9 mouse cellular contexts compared by ENCODE assay signal in genomic region chr4:53438836-53439480, GRCm38 (mm10). TPM values are rescaled to one million over a fixed set of nuclear protein-coding genes. Genes with fewer than 3 reads are reported as not detected.
DNase-seq lines count a peak whose midpoint lies in the region; ATAC-seq and TF ChIP-seq lines count a peak whose summit lies in the region.
"Had no signal": no experiment of that assay in that cellular context is flagged by ENCODE, and none has a peak within 500 bp of the region (broad histone marks: within the 10 kb centered on the region; RNA-seq: fewer than 3 reads in every experiment).

No protein-coding gene starts in this region.

- H3K9ac ChIP-seq in heart, embryonic 14.5 days (ENCODE audit: low read length): no peak overlapping the region
- H3K9ac ChIP-seq in embryonic facial prominence, embryonic 11.5 days (replicated peaks; ENCODE audit: low read length): no peak overlapping the region
- peak overlapping the region; percentile 86 for H3K9ac ChIP-seq in liver, embryonic 13.5 days

- no peaks in the 10 kb centered on the region for H3K9me3 ChIP-seq in heart, embryonic 14.5 days (ENCODE audit: control insufficient read depth, low read length)
- H3K9me3 ChIP-seq in embryonic facial prominence, embryonic 11.5 days (replicated peaks; ENCODE audit: control insufficient read depth, low read length): no peaks in the 10 kb centered on the region
- H3K9me3 ChIP-seq in liver, embryonic 13.5 days (replicated peaks): no peaks in the 10 kb centered on the region

- peak overlapping the region in 1 of 2 experiments; percentile 91; a peak in 2 of 4 replicates for H3K4me3 ChIP-seq in heart, embryonic 14.5 days (ENCODE audit: control insufficient read depth in 1 of 2, insufficient read depth in 1 of 2, low read depth in 1 of 2, low read length in 2 of 2)
- peak overlapping the region; percentile 64 for H3K4me3 ChIP-seq in C2C12 (ENCODE audit: insufficient read depth, poor library complexity, severe bottlenecking)
- no peak overlapping the region for H3K4me3 ChIP-seq in embryonic facial prominence, embryonic 11.5 days (ENCODE audit: low read depth, low read length)
- peak overlapping the region; percentile 76 for H3K4me3 ChIP-seq in liver, embryonic 13.5 days (replicated peaks)

- no peaks in the 10 kb centered on the region for H3K27me3 ChIP-seq in heart, embryonic 14.5 days (ENCODE audit: control insufficient read depth, insufficient read depth, low read length)
- no peaks in the 10 kb centered on the region for H3K27me3 ChIP-seq in C2C12 (ENCODE audit: control insufficient read depth, insufficient read depth, insufficient read length)
- no peaks in the 10 kb centered on the region for H3K27me3 ChIP-seq in embryonic facial prominence, embryonic 11.5 days (ENCODE audit: control insufficient read depth, insufficient read depth, low read length)
- H3K27me3 ChIP-seq in liver, embryonic 13.5 days: peaks cover 37% of the 10 kb centered on the region

- peaks cover 36% of the 10 kb centered on the region for H3K79me2 ChIP-seq in C2C12 (ENCODE audit: control insufficient read depth, insufficient read depth)

- peaks cover 5 to 19% of the 10 kb centered on the region in 2 experiments for H3K4me1 ChIP-seq in heart, embryonic 14.5 days (ENCODE audit: control insufficient read depth in 2 of 2, insufficient read depth in 2 of 2, low read length in 2 of 2)
- H3K4me1 ChIP-seq in embryonic facial prominence, embryonic 11.5 days (ENCODE audit: control insufficient read depth, insufficient read depth, low read length): peaks cover 3% of the 10 kb centered on the region; the same call in 1 of the 2 replicates
- peaks cover 45% of the 10 kb centered on the region for H3K4me1 ChIP-seq in liver, embryonic 13.5 days (replicated peaks)

- H3K36me3 ChIP-seq in heart, embryonic 14.5 days (ENCODE audit: control insufficient read depth, insufficient read depth, low read length): no peaks in the 10 kb centered on the region
- H3K36me3 ChIP-seq in C2C12 (ENCODE audit: control insufficient read depth, insufficient read depth): no peaks in the 10 kb centered on the region
- H3K36me3 ChIP-seq in embryonic facial prominence, embryonic 11.5 days (replicated peaks; ENCODE audit: control insufficient read depth, insufficient read depth, low read depth, low read length): no peaks in the 10 kb centered on the region
- no peaks in the 10 kb centered on the region for H3K36me3 ChIP-seq in liver, embryonic 13.5 days

- no peak overlapping the region; a peak in 1 of 4 replicates for H3K27ac ChIP-seq in heart, embryonic 14.5 days (replicated peaks in 1 of 2; ENCODE audit: control insufficient read depth in 1 of 2, insufficient read depth in 1 of 2, low read depth in 2 of 2, low read length in 2 of 2)
- H3K27ac ChIP-seq in embryonic facial prominence, embryonic 11.5 days (replicated peaks; ENCODE audit: low read depth, low read length): no peak overlapping the region
- peak overlapping the region; percentile 77 for H3K27ac ChIP-seq in liver, embryonic 13.5 days

- no peak overlapping the region for H3ac ChIP-seq in C2C12 (ENCODE audit: control insufficient read depth, insufficient read length, low read depth)

- peak overlapping the region; percentile 90 for H3K4me2 ChIP-seq in heart, embryonic 14.5 days (ENCODE audit: low read length)
- peak overlapping the region; percentile 98; the same call in 1 of the 2 replicates for H3K4me2 ChIP-seq in embryonic facial prominence, embryonic 11.5 days (ENCODE audit: low read depth, low read length)
- peak overlapping the region; percentile 94 for H3K4me2 ChIP-seq in liver, embryonic 13.5 days

- 79% methylated on average over 7 of the region's 7 CpGs for WGBS in heart, embryonic 14.5 days
- 83% methylated on average over 7 of the region's 7 CpGs for WGBS in embryonic facial prominence, embryonic 11.5 days
- WGBS in liver, embryonic 13.5 days (ENCODE audit: insufficient replicate concordance): 68% methylated on average over 7 of the region's 7 CpGs

- no peak for TF ChIP-seq CTCF in C2C12 (IDR thresholded peaks at IDR 0.05; ENCODE audit: control insufficient read depth, insufficient read depth, insufficient read length)

- peaks cover 18% of the 10 kb centered on the region for H3K79me3 ChIP-seq in C2C12 (ENCODE audit: low read depth)

- DNase-seq in heart, adult 11 months: no peak
- no peak for DNase-seq in embryonic facial prominence, embryonic 11.5 days (ENCODE audit: low spot score)
- DNase-seq in liver, embryonic 13.5 days: no peak
- no peak for DNase-seq in urinary bladder, postnatal 36 days (ENCODE audit: low spot score in 2 of 2)
- DNase-seq: left cerebral cortex, postnatal 4 days had no signal

- ATAC-seq in heart, embryonic 14.5 days (ENCODE audit: insufficient number of reproducible peaks, insufficient read depth, low FRiP score, low read depth): no peak
- ATAC-seq in embryonic facial prominence, embryonic 11.5 days (replicated peaks; ENCODE audit: insufficient number of reproducible peaks, low FRiP score, low TSS enrichment, low read depth): no peak
- ATAC-seq in liver, embryonic 13.5 days (ENCODE audit: low read depth): peak; percentile 17; the same call in 1 of the 2 replicates
- ATAC-seq in CD4-positive, CD25-positive, alpha-beta regulatory T cell, adult 4 months: no peak
- ATAC-seq in granulocyte monocyte progenitor cell, adult 5-6 weeks (replicated peaks; ENCODE audit: poor library complexity, severe bottlenecking): no peak

TF ChIP-seq in C2C12, 6 proteins besides CTCF, POLR2A, EP300 and RAD21:
- no peak for TF ChIP-seq MYOD1 (IDR thresholded peaks at IDR 0.05; ENCODE audit: control insufficient read depth, insufficient read length, low read depth)
- no peak for TF ChIP-seq FOSL1 (IDR thresholded peaks at IDR 0.05; ENCODE audit: insufficient read depth, low read length, poor library complexity, severe bottlenecking)
- TF ChIP-seq USF1 (IDR thresholded peaks at IDR 0.05; ENCODE audit: low read depth): no peak
- no peak for TF ChIP-seq CEBPB (IDR thresholded peaks at IDR 0.05; ENCODE audit: low read depth)
- no peak for TF ChIP-seq MAX (IDR thresholded peaks at IDR 0.05)
- TF ChIP-seq MYOG (IDR thresholded peaks at IDR 0.05; ENCODE audit: control insufficient read depth, extremely low read depth, insufficient read length): no peak
TF ChIP-seq in C2C12: peak in this region for 0.

RNA-seq across cellular contexts. Expression of gene Slc44a1, which starts 1.3 kb away (rescaled TPM):
- polyA plus RNA-seq in heart, embryonic 14.5 days (2014; fragmentation: Nextera tagmentation; extraction: Ambion mirVana): 28.6 and 34.0 TPM in 2 replicates
- 27.1 TPM for polyA plus RNA-seq in C2C12 (2012; fragmentation: generic; extraction: Trizol)
- 25.9 and 30.0 TPM in 2 replicates for polyA plus RNA-seq in embryonic facial prominence, embryonic 11.5 days (2014; fragmentation: Nextera tagmentation; extraction: Ambion mirVana)
- polyA plus RNA-seq in liver, embryonic 13.5 days (2015; fragmentation: Nextera tagmentation; extraction: Ambion mirVana): 8.9 and 10.6 TPM in 2 replicates
- polyA plus RNA-seq in CD4-positive, CD25-positive, alpha-beta regulatory T cell, adult 4 months (2017; shearing (Covaris generic)): 1 to 10 TPM; 1.7 to 4.1 TPM
- 2.2 and 4.3 TPM in 2 replicates for total RNA-seq in granulocyte monocyte progenitor cell, adult 5-6 weeks (2014; fragmentation: Nextera tagmentation)
- total RNA-seq in granulocyte monocyte progenitor cell, adult 5-6 weeks (2017): 1.9 and 2.0 TPM in 2 replicates
